Mouse (Mus musculus) neural tube, embryonic 13.5 days (tissue): ENCODE data around the gene Itfg2. TPM values are rescaled to one million over a fixed set of nuclear protein-coding genes. Genes with fewer than 3 reads are reported as not detected.
A peak's percentile ranks its signal among the peaks of the same experiment; 100 is the strongest.

ENCODE experiments used
- ATAC-seq: fragments of 200-750 bp; cut with Nextera tagmentation; 2 replicates; pipeline ENCODE4 v1.8.0; 2017; ENCODE audit warnings: low read depth, mild to moderate bottlenecking, moderate TSS enrichment, moderate library complexity
- H3K27ac ChIP-seq: fragments of 300-500 bp; sonication (generic); replicated peaks from 2 replicates; pipeline ENCODE4 v1.5.1; 2015; ENCODE audit warnings: moderate library complexity, mild to moderate bottlenecking, inconsistent platforms
- H3K27me3 ChIP-seq: fragments of 300-500 bp; sonication (generic); 2 replicates; pipeline ENCODE4 v1.6.1; 2015; ENCODE audit warnings: mild to moderate bottlenecking, inconsistent platforms
- H3K36me3 ChIP-seq: fragments of 300-500 bp; sonication (generic); 2 replicates; pipeline ENCODE4 v1.6.1; 2015; ENCODE audit warnings: mild to moderate bottlenecking, inconsistent platforms
- H3K4me1 ChIP-seq: fragments of 300-500 bp; sonication (generic); replicated peaks from 2 replicates; pipeline ENCODE4 v1.6.1; 2015; ENCODE audit warnings: inconsistent platforms
- H3K4me2 ChIP-seq: fragments of 300-500 bp; sonication (generic); 2 replicates; pipeline ENCODE4 v1.6.1; 2015; ENCODE audit warnings: inconsistent platforms, mild to moderate bottlenecking, moderate library complexity
- H3K4me3 ChIP-seq: fragments of 300-500 bp; sonication (generic); 2 replicates; pipeline ENCODE4 v1.5.1; 2015; ENCODE audit warnings: mild to moderate bottlenecking, inconsistent platforms
- H3K9ac ChIP-seq: fragments of 300-500 bp; sonication (generic); 2 replicates; pipeline ENCODE4 v1.6.1; 2015; ENCODE audit warnings: moderate library complexity, mild to moderate bottlenecking, inconsistent platforms
- H3K9me3 ChIP-seq: fragments of 300-500 bp; sonication (generic); 2 replicates; pipeline ENCODE4 v1.6.1; 2016; ENCODE audit warnings: inconsistent platforms
- WGBS: fragments of 180-500 bp; shearing (Covaris S2); methylation state at CpG from one replicate; pipeline ENCODE4 v1.1.7; 2015; 5-methylcytosine and 5-hydroxymethylcytosine counted together
- polyA plus RNA-seq: library from polyadenylated mRNA; unstranded; fragments of >200 nt; fragmentation: Nextera tagmentation; extraction: Ambion mirVana; gene quantifications from 2 replicates; pipeline ENCODE4 v1.2.1, GENCODE M21; 2015

Itfg2 gene
- polyA plus RNA-seq, 1 experiment from 2014 or later = 41.4 TPM

DNA sequence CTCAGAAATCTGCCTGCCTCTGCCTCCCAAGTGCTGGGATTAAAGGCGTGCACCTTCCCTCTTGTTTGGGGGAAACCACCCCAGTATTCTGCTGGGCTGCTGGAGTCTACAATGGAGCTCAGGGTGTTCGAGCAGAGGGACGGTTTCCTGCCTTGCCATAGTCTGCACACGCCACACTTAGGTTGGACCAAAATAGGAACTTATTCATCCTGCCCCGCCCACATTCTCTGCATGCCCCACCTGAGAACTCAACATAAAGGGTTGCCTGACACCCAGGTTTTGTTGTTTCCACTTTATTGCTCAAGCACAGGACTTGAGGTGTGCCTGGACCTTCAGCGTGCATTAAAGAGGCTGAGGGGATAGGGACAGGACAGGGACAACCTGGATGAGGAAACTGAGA lies 5.1 kb upstream of the Itfg2 start:
- Histone ChIP-seq H3K27ac (no peak overlapping the region), H3K4me1 (peaks cover 13% of the 10 kb centered on the region), H3K4me3 (no peak overlapping the region), H3K4me2 (no peak overlapping the region), H3K27me3 (no peaks in the 10 kb centered on the region), H3K36me3 (peaks cover 71% of the 10 kb centered on the region), H3K9me3 (no peaks in the 10 kb centered on the region), H3K9ac (no peak overlapping the region)
- no peak for ATAC-seq
- WGBS = 92% methylated on average over 6 of the region's 6 CpGs

DNA sequence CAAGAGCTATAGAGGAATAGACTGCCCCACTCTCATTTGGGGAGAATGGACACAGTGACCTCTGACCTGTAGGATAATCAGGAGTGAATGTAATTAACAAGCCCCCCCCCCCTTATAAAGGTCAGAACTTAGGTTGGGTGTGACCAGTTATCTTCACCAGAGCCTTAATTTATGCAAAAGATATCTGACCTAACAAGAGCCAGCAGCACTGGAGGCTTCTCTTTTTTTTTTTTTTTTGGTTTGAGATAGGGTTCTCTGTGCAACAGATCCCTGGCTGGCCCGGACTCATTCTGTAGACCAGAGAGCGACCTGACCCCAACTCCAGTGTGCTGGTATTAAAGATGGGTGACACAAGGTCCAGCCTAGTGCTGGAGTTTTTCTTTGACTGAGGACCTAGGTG lies 4.6 kb upstream of the Itfg2 start:
- no peak overlapping the region for H3K27ac ChIP-seq
- peaks cover 66% of the 10 kb centered on the region for H3K36me3 ChIP-seq
- no peaks in the 10 kb centered on the region for H3K27me3 ChIP-seq
- H3K9ac ChIP-seq = no peak overlapping the region
- WGBS = 97% methylated on average over 2 of the region's 2 CpGs
- ATAC-seq = no peak
- no peak overlapping the region for H3K4me3 ChIP-seq
- no peak overlapping the region for H3K4me2 ChIP-seq
- H3K4me1 ChIP-seq = peaks cover 13% of the 10 kb centered on the region
- H3K9me3 ChIP-seq = no peaks in the 10 kb centered on the region

DNA sequence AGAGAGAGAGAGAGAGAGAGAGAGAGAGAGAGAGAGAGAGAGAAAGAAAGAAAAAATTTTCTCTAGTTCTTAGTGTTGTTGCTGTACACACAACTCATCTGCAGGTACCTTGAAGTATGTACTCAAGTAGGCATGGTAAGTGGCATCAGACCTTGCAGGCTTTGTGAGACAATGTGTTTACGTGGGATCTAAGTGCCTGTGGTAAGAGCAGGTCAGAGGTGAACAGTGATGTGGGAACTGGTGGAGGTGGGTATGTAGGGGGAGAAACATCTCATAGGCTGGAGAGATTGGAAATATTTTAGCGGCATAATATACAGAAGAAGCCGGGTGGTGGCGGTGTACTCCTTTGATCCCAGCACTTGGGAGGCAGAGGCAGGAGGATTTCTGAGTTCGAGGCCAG lies 2.8 kb upstream of the Itfg2 start:
- H3K27ac ChIP-seq = no peak overlapping the region
- H3K9ac ChIP-seq = no peak overlapping the region
- H3K4me1 ChIP-seq = peaks cover 19% of the 10 kb centered on the region
- H3K9me3 ChIP-seq = no peaks in the 10 kb centered on the region
- no peak overlapping the region for H3K4me2 ChIP-seq
- 92% methylated on average over 5 of the region's 5 CpGs for WGBS
- no peak overlapping the region for H3K4me3 ChIP-seq
- no peak for ATAC-seq
- H3K36me3 ChIP-seq = peaks cover 48% of the 10 kb centered on the region
- H3K27me3 ChIP-seq = no peaks in the 10 kb centered on the region

GRCm38 (mm10) chr6:128425046-128425445 lies 315 bp upstream of the Itfg2 start:
- peak overlapping the region; percentile 63 for H3K4me3 ChIP-seq
- peaks cover 23% of the 10 kb centered on the region for H3K36me3 ChIP-seq
- H3K9me3 ChIP-seq = no peaks in the 10 kb centered on the region
- 17% methylated on average over 9 of the region's 9 CpGs for WGBS
- H3K27me3 ChIP-seq = no peaks in the 10 kb centered on the region
- H3K9ac ChIP-seq = peak overlapping the region; percentile 77
- H3K4me1 ChIP-seq = peaks cover 18% of the 10 kb centered on the region
- ATAC-seq = no peak
- peak overlapping the region; percentile 97 for H3K27ac ChIP-seq
- H3K4me2 ChIP-seq = peak overlapping the region; percentile 74

GRCm38 (mm10) chr6:128423496-128424268 lies 1.0 kb downstream of the Itfg2 start:
- peak overlapping the region; percentile 77 for H3K9ac ChIP-seq
- H3K9me3 ChIP-seq = no peaks in the 10 kb centered on the region
- no peaks in the 10 kb centered on the region for H3K27me3 ChIP-seq
- peaks cover 18% of the 10 kb centered on the region for H3K4me1 ChIP-seq
- 50% methylated on average over 16 of the region's 16 CpGs for WGBS
- peaks cover 9% of the 10 kb centered on the region; the same call in 1 of the 2 replicates for H3K36me3 ChIP-seq
- ATAC-seq = peak; percentile 67
- peak overlapping the region; percentile 63 for H3K4me3 ChIP-seq
- H3K4me2 ChIP-seq = peak overlapping the region; percentile 74
- H3K27ac ChIP-seq = peak overlapping the region; percentile 97

GRCm38 (mm10) chr6:128421480-128421879 lies 3.3 kb downstream of the Itfg2 start:
- Histone ChIP-seq H3K9ac (no peak overlapping the region), H3K4me3 (no peak overlapping the region), H3K27me3 (no peaks in the 10 kb centered on the region), H3K27ac (no peak overlapping the region), H3K9me3 (no peaks in the 10 kb centered on the region), H3K36me3 (no peaks in the 10 kb centered on the region), H3K4me1 (peaks cover 18% of the 10 kb centered on the region), H3K4me2 (no peak overlapping the region)
- WGBS = 84% methylated on average over 3 of the region's 3 CpGs
- no peak for ATAC-seq

DNA sequence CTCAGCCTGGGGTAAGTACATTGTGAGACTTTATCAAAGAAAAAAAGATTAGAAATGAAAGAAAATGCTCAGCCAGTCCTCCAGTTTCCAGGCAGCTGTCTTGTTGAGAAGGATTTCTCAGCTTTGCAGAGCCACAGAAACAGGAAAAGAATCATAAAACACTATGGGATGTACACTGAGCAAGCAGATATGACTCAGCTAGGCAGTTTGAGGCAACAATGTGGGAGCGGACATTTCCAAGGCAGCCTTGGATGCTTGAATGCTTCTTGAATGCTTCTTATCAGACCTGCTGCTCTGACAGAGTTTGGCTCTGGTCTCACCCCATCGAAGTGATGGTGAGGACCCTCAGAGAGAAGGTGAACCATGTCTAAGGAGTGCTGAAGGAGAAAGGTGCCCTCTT lies 3.7 kb downstream of the Itfg2 start:
- WGBS = 95% methylated on average over 2 of the region's 2 CpGs

DNA sequence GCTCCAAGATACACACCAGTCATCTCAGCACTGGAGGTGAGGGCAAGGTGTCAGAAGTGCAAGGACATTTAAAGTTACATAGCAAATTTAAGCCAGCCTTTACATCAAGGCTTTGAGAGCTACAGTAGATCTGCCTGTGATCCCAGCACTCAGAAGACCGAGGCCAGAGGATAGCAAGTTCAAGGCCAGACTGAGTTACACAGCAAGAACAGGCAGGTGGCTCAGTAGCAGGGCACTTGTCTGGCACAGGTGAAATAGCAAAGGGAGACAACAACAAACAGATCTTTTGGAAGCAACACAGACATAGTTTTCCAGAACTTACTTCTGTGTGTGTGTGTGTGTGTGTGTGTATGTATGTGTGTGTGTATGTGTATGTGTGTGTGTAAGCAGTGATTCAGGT lies 6.7 kb downstream of the Itfg2 start:
- H3K27me3 ChIP-seq = no peaks in the 10 kb centered on the region
- no peak overlapping the region for H3K4me3 ChIP-seq
- H3K27ac ChIP-seq = no peak overlapping the region
- WGBS = 95% methylated on average over 1 of the region's 1 CpGs
- peaks cover 17% of the 10 kb centered on the region for H3K36me3 ChIP-seq
- H3K9ac ChIP-seq = no peak overlapping the region
- ATAC-seq = no peak
- peaks cover 10% of the 10 kb centered on the region for H3K4me1 ChIP-seq
- no peaks in the 10 kb centered on the region for H3K9me3 ChIP-seq
- H3K4me2 ChIP-seq = no peak overlapping the region

More for the DNA sequence above, 3.7 kb downstream of the Itfg2 start:
- H3K27ac ChIP-seq = no peak overlapping the region
- H3K36me3 ChIP-seq = peaks cover 2% of the 10 kb centered on the region; the same call in 1 of the 2 replicates
- no peak overlapping the region for H3K4me2 ChIP-seq
- H3K27me3 ChIP-seq = no peaks in the 10 kb centered on the region
- peaks cover 18% of the 10 kb centered on the region for H3K4me1 ChIP-seq
- ATAC-seq = no peak
- H3K9me3 ChIP-seq = no peaks in the 10 kb centered on the region
- H3K4me3 ChIP-seq = no peak overlapping the region
- no peak overlapping the region for H3K9ac ChIP-seq

- WGBS = 90% methylated on average over 5 of the region's 5 CpGs
- no peaks in the 10 kb centered on the region for H3K27me3 ChIP-seq
Measured at GRCm38 (mm10) chr6:128416169-128416568, 8.6 kb downstream of the Itfg2 start.

GRCm38 (mm10) chr6:128411115-128411514 lies 13.6 kb downstream of the Itfg2 start:
- WGBS = 21% methylated on average over 3 of the region's 3 CpGs
- no peaks in the 10 kb centered on the region for H3K9me3 ChIP-seq
- H3K4me3 ChIP-seq = no peak overlapping the region
- no peaks in the 10 kb centered on the region for H3K4me1 ChIP-seq
- H3K27me3 ChIP-seq = no peaks in the 10 kb centered on the region
- H3K36me3 ChIP-seq = peaks cover 84% of the 10 kb centered on the region
- no peak overlapping the region for H3K4me2 ChIP-seq
- H3K27ac ChIP-seq = no peak overlapping the region
- H3K9ac ChIP-seq = no peak overlapping the region
- ATAC-seq = peak; percentile 29; the same call in 1 of the 2 replicates

More at GRCm38 (mm10) chr6:128416169-128416568, 8.6 kb downstream of the Itfg2 start:
- Histone ChIP-seq H3K36me3 (peaks cover 36% of the 10 kb centered on the region), H3K9me3 (no peaks in the 10 kb centered on the region), H3K4me3 (no peak overlapping the region), H3K9ac (no peak overlapping the region), H3K4me1 (no peaks in the 10 kb centered on the region; the same call in 1 of the 2 replicates), H3K4me2 (no peak overlapping the region), H3K27ac (no peak overlapping the region)
- ATAC-seq = no peak

DNA sequence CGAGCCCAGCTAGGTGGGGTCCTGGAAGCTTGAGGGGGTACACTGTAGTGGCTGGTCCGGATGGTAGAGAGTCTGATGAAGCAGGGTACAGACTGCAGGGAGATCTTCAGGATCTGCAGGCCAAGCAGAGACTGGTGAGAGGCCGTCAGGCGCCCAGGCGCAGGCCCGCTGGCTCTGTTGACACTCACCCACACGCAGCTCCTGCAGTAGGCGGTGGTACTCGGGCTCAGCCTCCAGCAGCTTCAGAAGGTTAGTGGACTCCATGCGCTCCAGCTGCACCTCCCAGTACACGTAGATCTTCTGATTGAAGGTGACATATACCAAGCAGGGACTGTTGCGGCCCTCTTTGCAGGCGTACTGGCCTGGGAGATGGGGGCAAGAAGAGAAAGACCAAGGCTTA lies 14.4 kb downstream of the Itfg2 start:
- Histone ChIP-seq H3K4me3 (no peak overlapping the region), H3K9me3 (no peaks in the 10 kb centered on the region), H3K36me3 (peaks cover 84% of the 10 kb centered on the region), H3K27ac (no peak overlapping the region), H3K4me1 (no peaks in the 10 kb centered on the region), H3K27me3 (no peaks in the 10 kb centered on the region), H3K9ac (no peak overlapping the region), H3K4me2 (no peak overlapping the region)
- WGBS = 96% methylated on average over 13 of the region's 13 CpGs
- ATAC-seq = no peak

DNA sequence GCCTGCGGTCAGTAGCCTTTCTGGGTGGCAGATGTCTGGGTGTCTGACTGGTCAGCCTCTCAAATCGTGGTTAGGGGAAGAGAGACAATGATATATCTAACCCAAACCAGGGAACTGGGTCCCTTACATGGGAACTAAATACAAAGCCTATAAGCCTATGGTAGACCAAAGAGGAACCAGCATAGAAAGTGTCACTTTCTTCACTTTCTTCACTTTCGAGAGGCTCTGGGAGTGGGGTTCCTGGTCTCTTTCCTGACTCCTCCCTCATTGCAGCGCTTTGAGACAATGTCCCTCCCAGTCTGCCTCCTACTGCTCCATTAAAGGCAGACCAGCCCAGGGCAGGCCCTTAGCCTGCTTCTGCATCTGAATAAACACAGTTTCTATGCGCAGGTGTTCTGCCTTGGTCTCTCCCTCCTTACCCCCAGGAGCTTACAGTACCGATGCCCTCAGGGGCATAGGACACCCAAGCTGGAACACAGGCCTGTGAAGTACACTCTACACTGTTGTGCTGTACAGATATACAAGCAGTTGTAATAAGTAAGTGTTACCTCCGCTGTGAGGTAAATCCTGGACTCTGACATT lies 16.1 kb downstream of the Itfg2 start:
- H3K4me3 ChIP-seq = no peak overlapping the region
- H3K9ac ChIP-seq = no peak overlapping the region
- no peak for ATAC-seq
- peaks cover 85% of the 10 kb centered on the region for H3K36me3 ChIP-seq
- H3K27ac ChIP-seq = no peak overlapping the region
- no peaks in the 10 kb centered on the region for H3K27me3 ChIP-seq
- 88% methylated on average over 7 of the region's 7 CpGs for WGBS
- no peak overlapping the region for H3K4me2 ChIP-seq
- H3K9me3 ChIP-seq = no peaks in the 10 kb centered on the region
- no peaks in the 10 kb centered on the region for H3K4me1 ChIP-seq
